Mouse (Mus musculus): ENCODE measurements around the gene Thsd1.
A peak's percentile ranks its signal among the peaks of the same experiment; 100 is the strongest.

Thsd1 gene

GRCm38 (mm10) chr8:22227061-22227877 lies at the start of gene Thsd1:
Gene Thsd1 (plus strand): TSS chr8:22227313.
- DNase-seq (ENCODE audit: low spot score in 2 of 2), result no peak

- DNase-seq (ENCODE audit: low spot score in 2 of 2), result no peak
These were observed 42.2 kb upstream of the Thsd1 start for GRCm38 (mm10) chr8:22184884-22185283.

DNA sequence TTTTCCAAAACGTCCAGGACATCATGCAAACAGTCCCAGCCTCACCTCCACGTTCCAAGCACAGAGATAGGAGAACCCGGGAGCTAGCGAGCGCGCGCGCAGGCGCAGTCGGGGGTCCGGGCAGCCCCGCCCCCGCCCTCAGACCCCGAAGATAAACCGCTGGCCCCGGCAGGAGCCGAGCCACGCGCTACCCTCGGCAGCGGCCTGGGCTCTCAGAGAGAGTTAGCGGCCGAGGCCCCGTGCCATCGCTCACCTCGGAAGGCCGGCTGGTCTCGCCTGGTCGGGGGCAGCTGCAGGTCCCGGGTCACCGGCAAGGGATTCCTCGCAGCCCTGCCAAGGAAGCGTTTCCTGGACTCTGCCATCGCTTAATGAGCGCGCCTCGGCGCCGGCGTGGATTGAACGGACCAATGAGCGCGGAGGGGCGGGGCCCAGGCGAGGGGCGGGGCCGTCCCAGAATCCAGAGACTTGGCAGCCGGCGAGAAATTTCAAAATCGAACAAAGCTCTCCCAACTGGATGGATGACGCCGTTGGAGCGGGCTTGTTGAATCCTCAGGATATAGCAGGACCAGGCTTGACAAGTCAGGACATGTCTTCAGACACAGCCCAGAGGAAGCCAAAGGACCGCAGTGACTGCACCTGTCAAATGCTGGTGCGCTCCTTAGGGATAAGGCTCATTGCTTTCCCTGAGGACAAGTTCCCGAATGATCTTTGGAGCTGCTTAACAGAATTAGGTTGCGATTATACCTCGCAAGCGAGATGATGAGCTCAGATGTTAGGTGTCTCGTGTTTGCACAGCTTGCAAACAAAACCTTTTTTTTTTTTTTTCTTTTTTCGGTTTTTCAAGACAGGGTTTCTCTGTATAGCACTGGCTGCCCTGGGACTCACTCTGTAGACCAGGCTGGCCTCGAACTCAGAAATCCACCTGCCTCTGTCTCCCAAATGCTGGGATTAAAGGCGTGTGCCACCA lies 41.4 kb upstream of the Thsd1 start, which contains the start of gene Ckap2:
Ckap2 (minus strand) TSS at position 389 of the 967 bp plus-strand sequence.
- DNase-seq (ENCODE audit: low spot score in 2 of 2), result peak; percentile 77 to 78

DNA sequence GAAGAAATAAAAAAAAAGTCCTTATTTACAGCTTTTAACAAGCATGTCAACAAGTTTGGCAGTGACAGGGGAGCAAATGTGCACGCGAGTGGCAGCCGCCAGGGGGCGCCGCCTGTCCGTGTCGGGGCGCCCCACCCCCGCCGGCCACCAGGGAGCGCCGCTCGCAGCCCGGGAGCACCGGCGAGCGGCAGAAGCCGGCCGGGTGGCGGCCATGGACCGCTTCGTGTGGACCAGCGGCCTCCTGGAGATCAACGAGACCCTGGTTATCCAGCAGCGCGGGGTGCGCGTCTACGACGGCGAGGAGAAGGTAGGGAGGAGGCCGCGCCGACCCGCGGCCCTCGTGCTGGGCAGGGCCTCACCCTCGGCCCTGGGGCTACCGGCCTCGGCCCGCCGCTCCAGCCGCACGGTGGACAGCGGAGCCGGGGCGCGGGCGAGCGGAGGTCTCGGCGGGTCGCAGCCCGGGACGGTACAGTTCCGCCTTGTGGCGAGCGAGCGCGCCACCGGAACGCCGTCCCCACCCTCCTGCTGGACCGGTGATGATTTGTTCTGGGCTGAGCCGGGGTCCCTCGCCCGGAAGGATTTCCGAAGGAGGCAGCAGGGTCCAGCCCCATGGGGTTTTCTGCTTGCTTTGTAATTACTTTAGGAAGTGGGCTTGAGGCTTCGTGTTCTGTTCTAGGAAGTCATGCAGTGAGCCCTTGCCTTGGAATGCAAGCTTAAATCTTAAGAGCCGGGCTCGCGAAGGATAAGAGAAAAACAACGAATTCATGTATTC lies 34.3 kb upstream of the Thsd1 start, which contains the start of gene Vps36:
Vps36 (plus strand) TSS at position 150 of the 772 bp plus-strand sequence.
- DNase-seq (ENCODE audit: low spot score in 2 of 2), result peak; percentile 64 to 78

DNA sequence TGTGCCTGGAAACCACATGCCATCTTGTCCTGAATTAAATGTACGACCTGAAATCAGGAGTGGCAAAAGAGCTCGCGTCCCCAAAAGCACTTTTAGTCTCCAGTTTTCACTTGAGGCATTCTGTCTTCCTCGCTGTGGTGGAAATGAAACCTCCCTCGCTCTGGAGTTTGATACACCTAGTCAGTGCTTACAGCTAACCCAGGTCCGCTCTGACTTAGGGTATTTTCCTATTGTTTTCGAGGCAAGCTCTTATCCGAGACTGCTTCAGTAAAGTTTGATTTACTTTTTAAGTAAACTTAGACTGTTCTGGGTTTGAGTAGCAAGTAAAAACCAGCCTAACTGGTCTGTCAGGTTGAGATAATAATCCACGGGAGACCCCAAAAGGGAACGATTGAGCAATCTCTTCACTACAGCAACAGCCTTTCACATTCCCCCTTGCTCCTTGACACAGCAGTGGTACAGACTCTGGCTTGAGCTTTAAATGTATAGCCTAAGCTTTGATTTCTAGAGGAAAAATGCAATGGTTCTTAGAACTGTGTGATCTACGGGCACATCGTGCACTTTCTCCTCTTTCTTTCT lies 33.6 kb upstream of the Thsd1 start:
- no peak for DNase-seq (ENCODE audit: low spot score in 2 of 2)

- no peak for DNase-seq (ENCODE audit: low spot score in 2 of 2)
These were observed 29.2 kb upstream of the Thsd1 start for GRCm38 (mm10) chr8:22197914-22198313.

GRCm38 (mm10) chr8:22199481-22199880 lies 27.6 kb upstream of the Thsd1 start:
- no peak for DNase-seq (ENCODE audit: low spot score in 2 of 2)

DNA sequence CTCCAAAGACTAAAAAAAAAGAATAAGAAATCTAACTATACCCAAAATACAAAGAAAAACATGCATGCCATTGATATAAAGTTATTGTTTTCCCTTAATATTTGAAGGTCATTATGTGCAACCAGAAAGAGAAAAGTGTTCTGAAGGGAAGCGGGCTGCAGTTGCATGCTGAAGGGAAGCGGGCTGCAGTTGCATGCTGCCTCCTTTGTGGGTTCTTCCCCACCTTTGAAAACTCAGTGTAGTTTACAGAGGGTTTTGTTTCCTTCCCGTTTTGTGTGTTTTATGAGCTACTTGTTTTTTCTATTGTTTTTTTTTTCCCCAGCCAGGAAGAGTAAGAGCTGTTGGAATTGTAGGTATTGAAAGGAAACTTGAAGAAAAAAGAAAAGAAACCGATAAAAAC lies 19.6 kb upstream of the Thsd1 start:
- no peak for DNase-seq (ENCODE audit: low spot score in 2 of 2)

GRCm38 (mm10) chr8:22209012-22209411 lies 18.1 kb upstream of the Thsd1 start:
- no peak for DNase-seq (ENCODE audit: low spot score in 2 of 2)

DNA sequence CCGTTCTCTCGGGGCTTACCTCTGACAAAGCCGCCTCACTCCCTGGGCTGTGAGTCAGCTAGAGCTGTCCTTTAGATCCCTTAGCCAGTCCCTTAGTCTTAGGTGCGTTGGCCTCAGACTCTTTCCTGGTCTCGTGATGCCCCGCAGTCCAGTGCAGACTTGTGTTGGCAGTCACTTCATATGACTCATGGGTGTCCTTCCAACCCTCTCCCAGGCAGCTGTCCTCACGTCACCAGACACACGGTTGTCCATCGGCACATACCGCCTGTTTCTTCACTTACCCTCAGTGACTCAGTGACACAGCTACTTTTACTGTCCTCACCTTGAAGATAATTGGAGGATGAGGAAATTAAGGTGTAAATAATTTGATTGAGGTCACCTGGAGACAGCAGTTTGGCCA lies 12.3 kb upstream of the Thsd1 start:
- DNase-seq (ENCODE audit: low spot score in 2 of 2), result no peak

- DNase-seq (ENCODE audit: low spot score in 2 of 2), result no peak
These were observed 752 bp upstream of the Thsd1 start for GRCm38 (mm10) chr8:22226361-22226760.

DNA sequence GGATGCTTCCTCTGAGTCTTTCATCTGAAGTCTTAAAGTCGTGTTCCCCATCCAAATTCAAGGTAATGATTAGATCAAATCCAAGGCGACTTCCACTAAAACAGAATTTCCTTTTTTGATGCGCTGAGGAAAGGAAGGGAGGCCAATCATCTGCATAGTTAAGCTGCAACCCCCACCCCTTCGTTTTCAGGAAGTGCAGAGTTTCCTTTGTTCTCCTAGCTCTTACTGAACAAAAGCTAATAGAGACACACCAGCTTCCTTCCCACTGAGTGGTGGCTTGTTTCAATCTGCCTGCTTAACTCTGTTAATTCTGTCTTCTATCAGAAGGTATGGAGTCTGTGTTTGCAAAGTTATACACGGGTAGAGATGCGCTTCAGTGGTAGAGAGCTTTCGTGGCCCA lies 1.5 kb downstream of the Thsd1 start:
- no peak for DNase-seq (ENCODE audit: low spot score in 2 of 2)

GRCm38 (mm10) chr8:22242986-22243385 lies 15.9 kb downstream of the Thsd1 start:
- no peak for DNase-seq (ENCODE audit: low spot score in 2 of 2)

GRCm38 (mm10) chr8:22245663-22246062 lies 18.6 kb downstream of the Thsd1 start:
- DNase-seq (ENCODE audit: low spot score in 2 of 2), result no peak

- DNase-seq (ENCODE audit: low spot score in 2 of 2), result no peak
These were observed 20.8 kb downstream of the Thsd1 start for GRCm38 (mm10) chr8:22247956-22248355.

DNA sequence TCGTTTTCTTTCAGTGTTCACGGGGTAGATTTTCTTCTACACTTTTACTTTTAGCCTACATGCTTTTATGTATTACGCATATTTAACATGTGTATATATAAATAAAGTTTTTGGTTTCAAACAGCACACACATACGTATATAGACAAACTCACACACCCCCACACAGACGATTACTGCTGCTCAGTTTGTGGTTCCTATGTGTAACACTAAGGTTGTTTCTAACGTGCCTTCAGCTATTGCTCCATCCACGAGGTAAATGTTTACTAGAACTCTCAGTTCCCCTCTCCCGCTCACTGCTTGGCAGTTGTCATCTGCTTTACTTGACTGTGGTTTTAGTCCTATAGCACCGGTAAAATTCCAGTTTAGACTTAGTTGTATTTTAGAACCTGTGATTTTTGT lies 22.0 kb downstream of the Thsd1 start:
- no peak for DNase-seq (ENCODE audit: low spot score in 2 of 2)

GRCm38 (mm10) chr8:22258946-22259450 lies 31.9 kb downstream of the Thsd1 start:
- no peak for DNase-seq (ENCODE audit: low spot score in 2 of 2)

- DNase-seq (ENCODE audit: low spot score in 2 of 2), result no peak
These were observed 32.4 kb downstream of the Thsd1 start for GRCm38 (mm10) chr8:22259531-22259930.

DNA sequence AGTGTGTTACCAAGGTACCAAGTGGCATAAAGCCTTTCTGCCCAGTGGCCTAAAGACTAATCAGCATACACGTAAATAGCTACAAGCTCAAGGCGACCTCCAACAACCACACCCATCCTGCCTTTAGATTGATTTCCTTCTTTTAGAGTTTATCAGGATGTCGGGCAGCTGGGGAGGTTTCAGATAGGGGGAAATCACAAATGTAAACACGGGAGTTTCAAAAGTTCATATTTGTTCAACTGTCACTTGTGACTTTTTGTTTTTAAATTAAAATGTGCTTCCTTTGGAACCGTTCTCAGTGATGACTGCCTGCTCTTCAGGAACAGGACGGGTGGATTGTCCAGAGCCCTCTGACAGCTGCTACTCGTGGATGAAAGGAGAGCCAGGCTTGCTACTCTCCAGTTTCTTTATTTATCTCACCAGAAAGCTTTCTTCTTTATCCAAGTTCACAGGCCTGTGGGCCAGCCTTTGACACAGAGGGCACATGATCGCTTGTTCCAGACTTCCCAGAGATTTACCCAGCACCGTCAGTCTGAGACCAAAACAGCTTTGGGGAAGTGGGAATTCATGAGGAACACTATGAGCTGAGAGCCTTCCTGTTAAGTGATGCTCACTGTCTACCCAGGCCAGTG lies 33.1 kb downstream of the Thsd1 start:
- DNase-seq (ENCODE audit: low spot score in 2 of 2), result no peak

DNA sequence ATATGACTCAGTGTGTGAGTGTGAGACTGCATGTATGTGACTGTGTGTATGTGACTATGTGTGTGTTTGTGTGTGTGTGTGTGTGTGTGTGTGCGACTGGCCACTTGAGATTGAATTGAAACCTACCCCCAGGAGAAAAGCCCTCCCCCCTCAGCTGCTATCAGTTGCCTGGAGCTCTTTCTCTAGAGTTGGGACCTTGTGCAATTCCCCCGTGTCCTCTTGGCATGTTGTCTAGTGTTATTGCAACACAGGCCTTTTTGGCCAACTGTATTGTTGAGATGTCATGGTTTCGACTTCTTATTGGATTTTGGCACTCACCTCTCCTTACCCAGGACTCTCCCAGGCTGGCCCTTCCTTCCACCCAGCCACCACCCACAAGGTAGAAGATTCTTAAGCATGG lies 35.2 kb downstream of the Thsd1 start:
- DNase-seq (ENCODE audit: low spot score in 2 of 2), result no peak

DNA sequence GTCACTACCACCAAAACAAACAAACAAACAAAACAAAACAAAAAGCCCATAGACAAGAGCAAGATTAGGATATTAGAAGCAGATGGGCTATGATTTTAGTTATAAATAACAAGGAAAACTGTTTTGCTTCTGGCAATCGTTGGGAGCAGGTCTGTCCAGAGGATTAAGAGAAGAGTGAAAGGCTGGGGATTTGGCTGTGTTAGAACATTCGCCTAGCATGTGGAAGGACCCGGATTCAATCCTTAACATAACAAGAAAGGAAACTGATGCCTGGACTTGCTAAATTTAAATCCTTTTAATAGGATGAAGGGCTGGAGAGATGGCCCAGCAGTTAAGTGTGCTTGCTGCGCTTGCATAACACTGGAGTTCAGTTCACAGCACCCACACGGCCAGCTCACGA lies 37.2 kb downstream of the Thsd1 start:
- no peak for DNase-seq (ENCODE audit: low spot score in 2 of 2)
